Mouse (Mus musculus) CH12.LX (cell line): ENCODE measurements around the gene Irx5. TPM values are rescaled to one million over a fixed set of nuclear protein-coding genes. Genes with fewer than 3 reads are reported as not detected.

Source experiments
- DNase-seq: peaks from one replicate; pipeline ENCODE4 v3.0.0-alpha.2; 2013; ENCODE audit errors: extremely low read depth
- H3K27ac ChIP-seq: 2 replicates; pipeline ENCODE4 v1.5.1; 2012; ENCODE audit warnings: low read depth, mild to moderate bottlenecking, control low read depth, moderate library complexity; ENCODE audit not compliant: insufficient read depth
- H3K27me3 ChIP-seq: replicated peaks from 2 replicates; pipeline ENCODE3; 2012; ENCODE audit warnings: inconsistent platforms
- H3K36me3 ChIP-seq, 2 experiments: replicated peaks in 1 of 2; 2 replicates each; pipeline versions ENCODE3 to v1.6.1; 2012; ENCODE audit warnings: inconsistent platforms in 1 of 2, low read length in 1 of 2, mild to moderate bottlenecking in 1 of 2, mixed read lengths in 1 of 2, moderate library complexity in 1 of 2; ENCODE audit not compliant: control insufficient read depth in 1 of 2, insufficient read depth in 1 of 2
- H3K4me1 ChIP-seq, 2 experiments: 2 replicates each; pipeline ENCODE4 v1.6.1; 2012; ENCODE audit warnings: inconsistent platforms in 1 of 2, moderate library complexity in 1 of 2; ENCODE audit not compliant: insufficient read depth in 2 of 2, control insufficient read depth in 1 of 2
- H3K4me2 ChIP-seq: 2 replicates; pipeline ENCODE4 v1.6.1; 2012; ENCODE audit warnings: low read depth, mild to moderate bottlenecking, control low read depth; ENCODE audit not compliant: poor library complexity, insufficient read depth, severe bottlenecking
- H3K4me3 ChIP-seq, 3 experiments: fragments of 150-350 bp in 1 of 3; sonication (generic) in 1 of 3; replicated peaks in 1 of 3; 2 replicates each; pipeline versions ENCODE3 to v1.5.1; 2011 to 2012; ENCODE audit warnings: low read depth in 2 of 3, low read length in 2 of 3, mild to moderate bottlenecking in 2 of 3, moderate library complexity in 2 of 3, control low read depth in 1 of 3, improper control_type of control experiment in 1 of 3, inconsistent platforms in 1 of 3, mixed read lengths in 1 of 3; ENCODE audit not compliant: poor library complexity in 1 of 3
- H3K79me2 ChIP-seq: replicated peaks from 2 replicates; pipeline ENCODE4 v1.6.1; 2012; ENCODE audit warnings: mild to moderate bottlenecking, moderate library complexity; ENCODE audit not compliant: control insufficient read depth, poor library complexity, insufficient read depth, severe bottlenecking; ENCODE audit errors: extremely low read depth
- H3K9ac ChIP-seq: 2 replicates; pipeline ENCODE4 v1.6.1; 2012; ENCODE audit warnings: low read depth, mild to moderate bottlenecking, control low read depth, moderate library complexity; ENCODE audit not compliant: insufficient read depth
- H3K9me3 ChIP-seq: replicated peaks from 2 replicates; pipeline ENCODE3; 2012; ENCODE audit warnings: low read length, inconsistent platforms, mixed read lengths
- CHD1 ChIP-seq: IDR thresholded peaks from 2 replicates; pipeline ENCODE4 v1.6.1; 2012; ENCODE audit warnings: low read depth, low read length, improper control_type of control experiment, inconsistent platforms
- CHD2 ChIP-seq: IDR thresholded peaks from 2 replicates; pipeline ENCODE4 v1.6.1; 2011; ENCODE audit warnings: low read length, improper control_type of control experiment
- CTCF ChIP-seq, 2 experiments: IDR thresholded peaks in 1 of 2; conservative IDR thresholded peaks in 1 of 2; 2 replicates each; pipeline ENCODE4 v1.5.1; 2011 to 2012; ENCODE audit warnings: low read depth in 2 of 2, low read length in 2 of 2, improper control_type of control experiment in 1 of 2, inconsistent platforms in 1 of 2, mild to moderate bottlenecking in 1 of 2, moderate library complexity in 1 of 2
- E2F4 ChIP-seq: IDR thresholded peaks from 2 replicates; pipeline ENCODE4 v1.6.1; 2011; ENCODE audit warnings: low read depth, low read length, improper control_type of control experiment; ENCODE audit not compliant: insufficient replicate concordance
- ELF1 ChIP-seq: IDR thresholded peaks from 2 replicates; pipeline ENCODE4 v1.6.1; 2014; ENCODE audit warnings: low read depth, mild to moderate bottlenecking, inconsistent platforms, low read length, improper control_type of control experiment
- GABPA ChIP-seq: IDR thresholded peaks from 2 replicates; pipeline ENCODE4 v1.6.1; 2012; ENCODE audit warnings: low read depth, low read length, improper control_type of control experiment, inconsistent platforms; ENCODE audit not compliant: insufficient replicate concordance
- HCFC1 ChIP-seq: IDR thresholded peaks from 2 replicates; pipeline ENCODE4 v1.6.1; 2012; ENCODE audit warnings: low read depth, mild to moderate bottlenecking, inconsistent platforms, low read length, improper control_type of control experiment
- JUN ChIP-seq: IDR thresholded peaks from 2 replicates; pipeline ENCODE4 v1.6.1; 2011; ENCODE audit warnings: low read depth, mild to moderate bottlenecking, low read length, improper control_type of control experiment, moderate library complexity; ENCODE audit not compliant: insufficient read depth
- JUND ChIP-seq: conservative IDR thresholded peaks from 2 replicates; pipeline ENCODE4 v1.6.1; 2011; ENCODE audit warnings: low read depth, low read length, improper control_type of control experiment
- MAZ ChIP-seq: IDR thresholded peaks from 2 replicates; pipeline ENCODE4 v1.6.1; 2012; ENCODE audit warnings: low read depth, mild to moderate bottlenecking, inconsistent platforms, low read length, improper control_type of control experiment, moderate library complexity
- MXI1 ChIP-seq: IDR thresholded peaks from 2 replicates; pipeline ENCODE4 v1.6.1; 2011; ENCODE audit warnings: mild to moderate bottlenecking, low read depth, low read length, improper control_type of control experiment
- NELFE ChIP-seq: IDR thresholded peaks from 2 replicates; pipeline ENCODE4 v1.6.1; 2011; ENCODE audit warnings: low read depth, low read length, improper control_type of control experiment
- PAX5 ChIP-seq: IDR thresholded peaks from 2 replicates; pipeline ENCODE4 v1.6.1; 2012; ENCODE audit warnings: low read length, inconsistent platforms, mixed read lengths
- POLR2A ChIP-seq: IDR thresholded peaks from 2 replicates; pipeline ENCODE4 v1.6.1; 2011; ENCODE audit warnings: low read depth, mild to moderate bottlenecking, improper control_type of control experiment, low read length
- POLR2AphosphoS2 ChIP-seq: IDR thresholded peaks from 2 replicates; pipeline ENCODE4 v1.6.1; 2011; ENCODE audit warnings: low read depth, low read length, improper control_type of control experiment
- SIN3A ChIP-seq: IDR thresholded peaks from 2 replicates; pipeline ENCODE4 v1.6.1; 2012; ENCODE audit warnings: low read length, improper control_type of control experiment, inconsistent platforms
- TCF12 ChIP-seq: IDR thresholded peaks from 2 replicates; pipeline ENCODE4 v1.6.1; 2014; ENCODE audit warnings: low read depth, mild to moderate bottlenecking, inconsistent platforms, low read length, improper control_type of control experiment
- USF1 ChIP-seq: IDR thresholded peaks from 2 replicates; pipeline ENCODE4 v1.6.1; 2014; ENCODE audit warnings: low read depth, mild to moderate bottlenecking, inconsistent platforms, low read length, improper control_type of control experiment
- USF2 ChIP-seq: conservative IDR thresholded peaks from 2 replicates; pipeline ENCODE4 v1.6.1; 2011; ENCODE audit warnings: low read depth, low read length, improper control_type of control experiment
- ZKSCAN1 ChIP-seq: IDR thresholded peaks from 2 replicates; pipeline ENCODE4 v1.6.1; 2012; ENCODE audit warnings: low read depth, inconsistent platforms, low read length, improper control_type of control experiment, borderline replicate concordance
- ZMIZ1 ChIP-seq: IDR thresholded peaks from 2 replicates; pipeline ENCODE4 v1.6.1; 2012; ENCODE audit warnings: low read depth, mild to moderate bottlenecking, inconsistent platforms, low read length, improper control_type of control experiment
- dilution Hi-C: fragments of 300-500 bp; cut with MboI; formaldehyde crosslinking; loops from 2 replicates; pipeline ENCODE4 v1.14.3; 2020; ENCODE audit warnings: low sequenced_read_pairs; ENCODE audit not compliant: extremely low pct_unique_long_range_greater_than_20kb, extremely low pct_ligation_motif_present
- in situ Hi-C: fragments of 300-500 bp; cut with MboI; formaldehyde crosslinking; loops from 3 replicates; pipeline ENCODE4 v1.14.3; 2019; ENCODE audit warnings: low sequenced_read_pairs, low pct_ligation_motif_present, low pct_unique_long_range_greater_than_20kb, mixed read lengths
- polyA plus RNA-seq: library from polyadenylated mRNA; unstranded; fragments of >175 nt; gene quantifications from 2 replicates; pipeline ENCODE4 v1.2.1, GENCODE M21; 2012; ENCODE audit warnings: low read depth; ENCODE audit not compliant: insufficient read length
- total RNA-seq, 2 experiments: library from RNA; depleted of rRNA; stranded (reverse); fragments of 300-350 nt in 1 of 2; fragments of >200 nt in 1 of 2; gene quantifications; 2 replicates each; pipeline ENCODE4 v1.2.3; 2012 to 2014

The Irx5 gene
- total and polyA plus RNA-seq, 3 experiments: not detected

DNA sequence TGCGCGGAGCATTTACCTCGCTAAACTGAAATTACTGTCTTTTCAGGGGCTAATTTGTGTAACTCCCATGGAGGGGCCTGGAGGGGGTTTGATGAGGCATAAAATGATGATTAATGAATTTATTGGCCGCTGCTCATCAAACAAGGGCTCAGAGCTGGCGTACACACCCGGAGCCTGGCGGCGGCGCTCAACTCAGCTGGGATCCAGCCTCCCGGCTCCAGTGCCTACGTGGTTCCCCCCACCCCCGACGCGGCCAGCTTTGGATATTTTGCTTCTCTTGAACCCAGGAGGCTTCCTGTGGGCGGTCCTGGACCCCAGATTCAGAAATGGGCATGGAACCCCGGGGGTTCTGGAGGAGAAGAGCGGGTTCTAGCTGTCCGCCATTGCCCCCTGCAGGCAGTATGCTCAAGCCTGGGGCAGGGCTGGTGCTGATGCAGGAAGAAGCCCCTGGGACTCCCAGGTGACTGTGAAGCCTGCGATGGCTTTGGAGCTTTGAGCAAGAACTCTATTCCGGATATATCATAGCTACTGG, 9.4 kb downstream of the Irx5 start:
- dilution Hi-C loops: no loop called here
- Histone ChIP-seq H3K27ac (no peak overlapping the region), H3K4me1 (no peaks in the 10 kb centered on the region), H3K4me2 (no peak overlapping the region), H3K27me3 (no peaks in the 10 kb centered on the region), H3K36me3 (no peaks in the 10 kb centered on the region), H3K9ac (no peak overlapping the region), H3K79me2 (no peaks in the 10 kb centered on the region), H3K4me3 (no peak overlapping the region), H3K9me3 (peaks cover 86% of the 10 kb centered on the region)
- DNase-seq: no peak
- in situ Hi-C loops: no loop called here
- TF ChIP-seq ELF1 (no peak), JUN (no peak), HCFC1 (no peak)

DNA sequence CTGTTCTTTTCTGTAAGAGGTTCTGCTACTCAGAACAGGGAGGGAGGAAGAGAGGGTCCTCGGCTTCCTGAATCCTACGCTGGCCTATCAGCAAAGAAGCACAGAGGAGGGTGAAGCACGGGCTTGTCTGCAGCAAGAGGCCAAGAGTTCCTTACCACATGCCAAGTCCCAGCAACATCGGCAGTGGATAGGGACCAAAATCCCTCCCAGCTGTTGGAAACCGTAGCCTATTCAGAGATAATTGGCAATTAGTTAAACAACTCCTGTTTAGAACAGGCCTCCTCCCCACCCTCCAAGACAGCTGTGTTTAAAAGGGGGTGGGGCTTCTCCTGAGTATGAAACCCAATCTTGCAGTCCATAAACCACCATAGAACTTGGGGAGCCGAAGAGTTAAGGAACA, 22.1 kb downstream of the Irx5 start:
- no peak overlapping the region for H3K4me3 ChIP-seq
- H3K27ac ChIP-seq: no peak overlapping the region
- H3K36me3 ChIP-seq: no peaks in the 10 kb centered on the region
- H3K9ac ChIP-seq: no peak overlapping the region
- H3K9me3 ChIP-seq: peaks cover 86% of the 10 kb centered on the region
- H3K4me1 ChIP-seq: no peaks in the 10 kb centered on the region
- no peak for DNase-seq
- in situ Hi-C loops (no loop called here), dilution Hi-C loops (no loop called here)
- TF ChIP-seq JUND (no peak), USF1 (no peak), POLR2A (no peak), E2F4 (no peak), PAX5 (no peak), GABPA (no peak), CTCF (conservative IDR thresholded peaks at IDR 0.05 in 1 of 2, IDR thresholded peaks at IDR 0.05 in 1 of 2; ENCODE audit: low read depth in 2 of 2, low read length in 2 of 2) (no peak), MAZ (no peak), POLR2AphosphoS2 (no peak), CHD1 (no peak), ZKSCAN1 (no peak), USF2 (no peak), CHD2 (no peak), MXI1 (no peak), ZMIZ1 (no peak), TCF12 (no peak), NELFE (no peak), SIN3A (no peak)
- no peaks in the 10 kb centered on the region for H3K27me3 ChIP-seq
- H3K4me2 ChIP-seq: no peak overlapping the region
- no peaks in the 10 kb centered on the region for H3K79me2 ChIP-seq
